Mouse (Mus musculus) limb, embryonic 11.5 days (tissue): ENCODE results near the gene Mamdc2. TPM values are rescaled to one million over a fixed set of nuclear protein-coding genes. Genes with fewer than 3 reads are reported as not detected.
A peak's percentile ranks its signal among the peaks of the same experiment; 100 is the strongest.

Source experiments
- ATAC-seq: fragments of 200-750 bp; cut with Nextera tagmentation; 2 replicates; pipeline ENCODE4 v1.8.0; 2017; ENCODE audit warnings: low read depth; ENCODE audit not compliant: insufficient number of reproducible peaks, low FRiP score, low TSS enrichment
- DNase-seq: peaks from one replicate; pipeline ENCODE4 v3.0.0-alpha.2; 2015; ENCODE audit warnings: low spot score
- H3K27ac ChIP-seq: fragments of 300-500 bp; sonication (generic); replicated peaks from 2 replicates; pipeline ENCODE4 v1.5.1; 2014; ENCODE audit warnings: low read depth, mild to moderate bottlenecking, low read length
- H3K27me3 ChIP-seq: fragments of 300-500 bp; sonication (generic); 2 replicates; pipeline ENCODE4 v1.6.1; 2014; ENCODE audit warnings: mild to moderate bottlenecking, low read length, mixed read lengths; ENCODE audit not compliant: control insufficient read depth, insufficient read depth
- H3K36me3 ChIP-seq: fragments of 300-500 bp; sonication (generic); 2 replicates; pipeline ENCODE4 v1.6.1; 2014; ENCODE audit warnings: mild to moderate bottlenecking, low read length, moderate library complexity, mixed read lengths; ENCODE audit not compliant: control insufficient read depth, insufficient read depth
- H3K4me1 ChIP-seq: fragments of 300-500 bp; sonication (generic); 2 replicates; pipeline ENCODE4 v1.6.1; 2014; ENCODE audit warnings: low read length, mixed read lengths; ENCODE audit not compliant: control insufficient read depth, insufficient read depth
- H3K4me2 ChIP-seq: fragments of 300-500 bp; sonication (generic); 2 replicates; pipeline ENCODE4 v1.6.1; 2014; ENCODE audit warnings: low read depth, mild to moderate bottlenecking, moderate library complexity; ENCODE audit not compliant: severe bottlenecking
- H3K4me3 ChIP-seq: fragments of 300-500 bp; sonication (generic); 2 replicates; pipeline ENCODE4 v1.5.1; 2014; ENCODE audit warnings: low read depth, low read length
- H3K9ac ChIP-seq: fragments of 300-500 bp; sonication (generic); 2 replicates; pipeline ENCODE4 v1.6.1; 2014; ENCODE audit warnings: mild to moderate bottlenecking, low read length
- H3K9me3 ChIP-seq: fragments of 300-500 bp; sonication (generic); 2 replicates; pipeline ENCODE4 v1.6.1; 2016; ENCODE audit warnings: low read length; ENCODE audit not compliant: control insufficient read depth
- WGBS: fragments of 180-500 bp; shearing (Covaris S2); extraction: QIAGEN DNeasy Blood & Tissue Kit; methylation state at CpG from one replicate; pipeline ENCODE4 v1.1.7; 2014; 5-methylcytosine and 5-hydroxymethylcytosine counted together
- polyA plus RNA-seq: library from polyadenylated mRNA; unstranded; fragments of >200 nt; fragmentation: Nextera tagmentation; extraction: Ambion mirVana; gene quantifications from 2 replicates; pipeline ENCODE4 v1.2.1, GENCODE M21; 2014

Gene Mamdc2
- polyA plus RNA-seq, 1 experiment from 2014 or later, result 0.80 TPM

DNA sequence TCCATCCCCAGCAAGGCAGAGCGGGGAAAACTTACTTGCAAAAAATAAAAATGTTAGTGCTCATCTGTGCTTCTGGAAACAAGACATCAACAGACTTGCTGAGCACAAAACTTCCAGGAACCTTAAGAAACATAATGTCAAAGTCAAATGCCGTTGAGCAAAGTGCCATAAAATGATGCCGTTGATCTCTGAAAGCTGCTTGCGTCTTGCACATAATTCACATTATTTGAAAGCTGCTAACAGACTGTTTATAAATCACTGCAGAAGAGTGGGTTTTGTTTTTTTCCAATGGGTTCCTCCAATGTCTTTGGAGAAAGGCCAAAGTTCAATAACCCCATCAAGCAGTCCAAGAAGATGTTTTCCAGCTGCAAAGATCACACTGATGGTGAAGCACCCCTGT is 37.9 kb downstream of the Mamdc2 start:
- Histone ChIP-seq H3K4me3 (no peak overlapping the region), H3K36me3 (no peaks in the 10 kb centered on the region), H3K9me3 (no peaks in the 10 kb centered on the region), H3K4me1 (no peaks in the 10 kb centered on the region), H3K27me3 (no peaks in the 10 kb centered on the region), H3K4me2 (no peak overlapping the region), H3K27ac (no peak overlapping the region), H3K9ac (no peak overlapping the region)
- WGBS, result 70% methylated on average over 4 of the region's 4 CpGs
- DNase-seq (no peak), ATAC-seq (no peak)

DNA sequence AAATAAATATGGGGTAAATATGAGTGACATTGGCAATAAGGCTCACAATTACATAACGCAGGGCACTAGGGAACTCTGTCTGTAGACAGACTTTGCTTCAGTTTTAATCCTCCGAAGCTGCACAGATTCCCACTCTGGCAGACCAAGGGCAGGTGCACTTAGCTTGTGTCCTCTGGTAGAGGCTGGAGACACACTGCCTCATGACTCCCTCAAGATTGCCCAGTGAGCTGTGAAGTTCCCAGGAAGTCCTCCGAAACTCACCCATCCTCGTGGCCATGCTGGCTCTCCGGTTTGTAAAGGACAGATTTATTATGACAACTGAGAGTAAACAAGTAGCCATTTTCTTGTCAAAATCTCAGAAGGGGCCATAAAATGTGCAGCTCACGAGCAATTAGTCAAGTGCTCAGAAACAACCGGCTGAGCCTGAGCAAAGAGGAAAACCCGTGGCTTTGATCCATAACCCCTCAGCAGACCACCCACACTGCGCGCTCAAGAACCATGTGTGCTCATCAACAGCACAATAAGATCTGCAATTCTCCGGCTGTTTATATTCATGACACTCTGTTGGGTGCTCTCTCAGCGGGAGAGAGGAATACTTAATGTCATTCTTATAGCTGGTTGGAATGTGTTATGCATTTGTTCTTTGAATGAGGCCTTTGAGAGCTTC is 46.6 kb downstream of the Mamdc2 start:
- ATAC-seq, result no peak
- DNase-seq, result peak; percentile 33

DNA sequence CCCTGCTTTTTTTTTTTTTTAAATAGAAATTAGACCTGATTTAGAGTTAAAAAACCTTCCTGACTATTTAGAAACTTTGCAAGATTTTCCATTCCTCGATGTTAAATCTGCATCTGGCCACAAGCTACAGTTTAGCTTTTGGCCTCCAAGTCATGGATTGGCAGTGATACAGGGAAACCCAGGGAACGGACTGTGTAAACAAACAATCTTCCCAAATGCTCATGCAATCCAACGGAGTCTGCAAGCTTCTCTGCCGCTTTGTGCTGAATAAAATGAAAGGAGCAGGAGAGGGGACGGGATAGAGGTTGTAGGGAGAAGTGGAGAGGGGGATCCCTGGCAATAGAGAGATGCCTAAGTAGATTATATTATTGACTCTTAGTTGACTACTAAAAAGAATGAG is 47.8 kb downstream of the Mamdc2 start:
- Histone ChIP-seq H3K4me2 (no peak overlapping the region), H3K36me3 (no peaks in the 10 kb centered on the region), H3K4me1 (0 out of 2 replicates have a peak, but pooled peaks cover 2% of the 10 kb centered on the region), H3K9ac (no peak overlapping the region), H3K27ac (no peak overlapping the region), H3K9me3 (no peaks in the 10 kb centered on the region), H3K27me3 (no peaks in the 10 kb centered on the region), H3K4me3 (no peak overlapping the region)
- WGBS, result 68% methylated on average over 5 of the region's 5 CpGs
- ATAC-seq (no peak), DNase-seq (no peak)

More for the DNA sequence above, 46.6 kb downstream of the Mamdc2 start:
- Histone ChIP-seq H3K36me3 (no peaks in the 10 kb centered on the region), H3K4me3 (no peak overlapping the region), H3K9me3 (no peaks in the 10 kb centered on the region), H3K4me2 (no peak overlapping the region), H3K4me1 (0 out of 2 replicates have a peak, but pooled peaks cover 2% of the 10 kb centered on the region), H3K9ac (no peak overlapping the region), H3K27ac (no peak overlapping the region), H3K27me3 (no peaks in the 10 kb centered on the region)
- 23% methylated on average over 12 of the region's 12 CpGs for WGBS

DNA sequence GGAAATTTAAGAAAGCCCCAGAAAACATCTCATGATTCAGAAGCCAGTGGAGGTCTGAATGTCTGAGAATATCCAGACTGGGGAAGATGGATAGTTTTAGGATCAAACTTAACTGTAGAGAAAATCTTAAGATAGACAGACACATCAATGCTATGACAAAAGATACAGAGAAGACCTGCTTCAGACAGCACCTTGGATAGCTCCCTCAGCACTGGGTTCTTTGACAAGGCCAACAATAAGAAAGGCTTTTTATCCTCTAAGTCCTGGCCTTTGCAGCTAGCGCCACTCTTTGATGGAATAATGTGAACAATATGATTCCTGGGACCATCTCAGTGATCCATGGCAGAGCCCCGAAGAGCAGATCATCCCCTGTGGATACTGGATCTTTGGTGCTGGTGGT is 52.3 kb downstream of the Mamdc2 start:
- 72% methylated on average over 2 of the region's 2 CpGs for whole genome bisulfite sequencing
- no peak overlapping the region for H3K9ac ChIP-seq
- no peaks in the 10 kb centered on the region for H3K27me3 ChIP-seq
- H3K9me3 ChIP-seq, result no peaks in the 10 kb centered on the region
- no peak overlapping the region for H3K4me3 ChIP-seq
- no peak overlapping the region for H3K27ac ChIP-seq
- no peaks in the 10 kb centered on the region for H3K36me3 ChIP-seq
- no peak overlapping the region for H3K4me2 ChIP-seq
- DNase-seq, result peak; percentile 29
- H3K4me1 ChIP-seq, result no peaks in the 10 kb centered on the region
- ATAC-seq, result no peak

DNA sequence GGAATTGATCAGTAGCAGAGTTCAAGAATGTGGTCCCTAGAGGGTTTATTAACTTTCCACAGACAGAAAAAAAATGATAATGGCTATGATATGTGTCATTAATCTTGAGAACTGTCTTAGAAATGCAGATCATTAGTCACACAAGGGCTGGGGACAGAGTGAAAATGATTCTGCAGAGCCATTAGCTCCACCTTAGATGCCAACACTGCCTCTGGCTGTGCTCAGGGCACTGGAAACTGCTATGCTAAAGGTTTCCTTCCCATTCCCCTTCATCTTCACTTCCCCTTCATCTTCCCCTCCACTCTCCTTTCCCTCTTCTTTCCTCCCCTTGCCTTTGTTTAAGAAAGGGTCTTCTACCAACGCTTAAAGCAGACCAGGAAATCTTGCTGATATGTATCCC is 53.6 kb downstream of the Mamdc2 start:
- no peaks in the 10 kb centered on the region for H3K9me3 ChIP-seq
- no peaks in the 10 kb centered on the region for H3K36me3 ChIP-seq
- no peak for DNase-seq
- no peak overlapping the region for H3K9ac ChIP-seq
- no peak overlapping the region for H3K4me2 ChIP-seq
- 69% methylated on average over 1 of the region's 1 CpGs for WGBS
- H3K4me1 ChIP-seq, result no peaks in the 10 kb centered on the region
- H3K27ac ChIP-seq, result no peak overlapping the region
- H3K4me3 ChIP-seq, result no peak overlapping the region
- H3K27me3 ChIP-seq, result no peaks in the 10 kb centered on the region
- ATAC-seq, result no peak

DNA sequence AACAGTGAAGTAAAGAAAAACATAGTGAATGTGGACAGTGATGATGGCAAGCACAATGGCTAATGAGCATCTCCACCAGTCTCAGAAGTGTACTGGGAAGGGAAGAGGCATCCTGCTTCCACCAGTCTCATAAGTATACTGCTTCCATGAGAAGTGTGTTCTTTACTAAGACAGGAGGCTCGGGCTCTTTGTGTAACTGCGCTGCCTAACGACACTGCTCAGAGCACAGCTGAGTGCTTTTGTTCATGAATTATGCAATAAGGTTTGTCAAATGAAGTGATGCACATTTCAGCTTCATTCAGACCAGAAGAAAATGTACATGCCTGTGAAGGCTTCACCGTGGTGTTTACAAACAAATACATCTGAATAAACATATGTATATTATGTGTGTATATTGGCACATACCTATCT is 59.4 kb downstream of the Mamdc2 start:
- DNase-seq (no peak), ATAC-seq (no peak)
- Histone ChIP-seq H3K4me2 (no peak overlapping the region), H3K9me3 (no peaks in the 10 kb centered on the region), H3K27ac (no peak overlapping the region), H3K36me3 (no peaks in the 10 kb centered on the region), H3K4me3 (no peak overlapping the region), H3K27me3 (no peaks in the 10 kb centered on the region), H3K4me1 (no peaks in the 10 kb centered on the region), H3K9ac (no peak overlapping the region)
- WGBS, result 85% methylated on average over 4 of the region's 4 CpGs

DNA sequence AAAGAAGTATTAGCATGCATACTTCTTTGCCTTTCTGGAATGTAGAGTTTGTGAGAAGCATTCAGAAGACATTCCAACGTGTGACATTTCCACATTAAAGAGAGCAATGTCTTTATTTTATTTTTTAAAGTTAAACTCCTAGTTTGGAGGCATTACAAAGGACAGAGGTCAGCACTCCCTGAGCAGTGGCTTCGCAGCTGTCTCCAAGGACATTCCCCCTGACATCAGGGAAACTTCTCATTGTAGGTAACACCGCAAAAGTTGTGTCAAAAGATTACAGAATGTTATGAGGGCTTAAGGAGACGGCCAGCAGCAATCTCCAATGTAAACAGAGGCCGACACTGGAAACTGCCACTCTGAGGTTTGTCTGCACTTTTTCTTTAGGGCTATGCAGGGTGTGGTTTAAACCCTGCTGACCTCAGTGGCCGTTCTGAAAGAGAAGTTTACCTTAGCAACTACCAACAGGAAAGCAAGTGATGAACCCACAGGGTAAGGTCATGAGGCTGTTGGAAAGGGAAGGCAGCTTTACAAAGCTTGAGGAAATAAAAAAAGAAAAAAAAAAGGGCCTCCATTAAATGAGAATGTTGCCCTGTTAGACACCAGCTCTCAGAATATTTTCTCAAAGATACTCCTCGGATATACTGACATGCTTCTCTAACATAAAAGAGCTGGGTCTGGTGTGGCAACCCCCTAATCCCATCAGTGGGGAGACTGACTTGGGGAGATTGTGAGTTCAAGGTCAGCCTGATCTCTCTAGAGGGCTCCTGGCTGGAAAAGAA is 60.0 kb downstream of the Mamdc2 start:
- Histone ChIP-seq H3K9me3 (no peaks in the 10 kb centered on the region), H3K4me2 (no peak overlapping the region), H3K27me3 (no peaks in the 10 kb centered on the region), H3K4me1 (no peaks in the 10 kb centered on the region), H3K27ac (no peak overlapping the region), H3K36me3 (no peaks in the 10 kb centered on the region), H3K9ac (no peak overlapping the region), H3K4me3 (no peak overlapping the region)
- ATAC-seq (no peak), DNase-seq (no peak)
- WGBS, result 34% methylated on average over 7 of the region's 7 CpGs

DNA sequence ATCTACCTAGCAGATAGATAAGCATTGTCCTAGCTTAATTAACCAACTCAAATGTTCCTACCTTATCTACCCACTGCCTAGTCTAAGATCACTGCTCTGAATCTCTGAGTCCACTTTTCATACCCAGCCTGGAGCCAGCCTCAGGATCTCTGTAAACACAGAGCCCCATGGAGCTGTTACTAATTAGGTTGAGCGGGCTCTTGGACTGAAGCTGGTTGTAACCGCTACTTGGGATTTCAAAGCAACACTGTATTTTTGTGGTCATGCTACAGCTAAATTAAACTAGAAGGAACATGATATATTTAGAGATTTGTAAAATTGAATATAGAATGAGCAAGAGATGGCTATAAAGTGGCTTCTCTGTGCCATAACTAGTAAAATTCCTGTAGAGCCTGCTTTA is 65.8 kb downstream of the Mamdc2 start:
- Histone ChIP-seq H3K36me3 (no peaks in the 10 kb centered on the region), H3K27me3 (no peaks in the 10 kb centered on the region), H3K4me2 (no peak overlapping the region), H3K4me1 (no peaks in the 10 kb centered on the region), H3K9me3 (no peaks in the 10 kb centered on the region), H3K4me3 (no peak overlapping the region), H3K9ac (no peak overlapping the region), H3K27ac (no peak overlapping the region)
- 47% methylated on average over 2 of the region's 2 CpGs for WGBS
- ATAC-seq (no peak), DNase-seq (no peak)
